Mouse (Mus musculus): ENCODE data around the gene Wdr38.

The Wdr38 gene

GRCm38 (mm10) chr2:38997386-38998374 is at the start of gene Wdr38:
Gene Wdr38, plus strand, starts transcription at chr2:38997476.
- DNase-seq, result peak; percentile 89 to 93

DNA sequence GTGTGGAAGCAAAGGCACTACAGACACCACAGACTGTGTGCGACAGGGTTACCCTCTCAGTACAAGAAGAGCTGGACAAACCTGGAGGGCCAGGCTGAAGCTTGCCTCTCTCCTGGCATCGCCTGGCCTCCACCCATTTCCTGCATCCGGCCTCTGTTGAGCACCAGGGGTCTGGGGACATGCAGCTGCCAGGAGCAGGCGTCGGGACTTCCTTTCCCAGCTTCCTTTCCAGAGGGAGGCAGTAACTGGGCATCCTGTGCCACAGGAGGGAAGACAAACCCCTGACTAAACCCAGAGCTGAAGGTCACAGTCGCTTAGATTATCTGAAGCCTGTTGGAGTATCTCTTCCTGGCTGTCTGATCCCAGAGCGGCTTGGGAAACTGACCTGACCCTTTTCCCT is 49.7 kb upstream of the Wdr38 start:
- DNase-seq, result no peak

DNA sequence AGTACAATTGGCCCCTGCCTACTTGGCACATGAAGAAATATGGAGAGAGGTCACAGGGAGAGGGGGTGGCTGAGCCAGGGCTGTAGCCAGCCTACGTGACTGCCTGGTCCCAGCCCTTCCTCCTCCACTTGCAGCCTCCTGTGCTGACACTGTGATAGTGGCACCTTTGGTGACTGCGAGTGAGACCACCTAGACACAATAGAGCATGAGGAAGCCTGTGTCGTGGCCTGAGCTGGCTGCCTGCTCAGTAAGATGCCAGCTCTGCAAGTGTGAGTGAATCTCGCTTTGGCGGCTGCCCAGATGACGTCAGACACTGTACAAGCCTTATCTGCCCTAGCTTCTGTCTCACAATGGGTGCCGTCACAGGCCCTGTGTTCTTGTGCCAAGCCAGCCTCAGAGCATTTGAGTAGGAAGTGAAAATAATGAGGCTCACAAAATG is 47.0 kb upstream of the Wdr38 start:
- DNase-seq, result peak; percentile 81 to 84

GRCm38 (mm10) chr2:38953152-38953883 is 44.0 kb upstream of the Wdr38 start:
- peak in 1 of 2 experiments; percentile 20 for DNase-seq

DNA sequence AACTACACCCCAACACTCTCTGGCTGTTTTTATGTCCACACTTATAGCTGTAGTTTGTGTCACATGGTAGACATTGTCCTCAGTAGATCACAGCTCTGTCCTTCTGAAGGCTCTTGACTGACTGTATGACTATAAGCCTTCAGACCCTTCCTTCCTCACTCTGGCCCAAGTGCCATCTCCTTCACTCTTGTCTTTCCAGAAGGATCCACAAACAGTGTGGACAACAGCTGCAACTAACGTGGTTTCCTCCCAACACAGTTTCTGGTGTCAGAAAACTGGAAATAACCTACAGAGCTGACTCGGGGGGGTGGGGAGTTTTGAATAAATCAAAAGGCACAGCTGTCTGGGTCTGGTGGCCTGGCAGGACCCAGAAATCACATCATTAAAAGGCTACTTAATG is 41.2 kb upstream of the Wdr38 start:
- DNase-seq, result no peak

- no peak for DNase-seq
These were observed 39.5 kb upstream of the Wdr38 start for GRCm38 (mm10) chr2:38957671-38958223.

DNA sequence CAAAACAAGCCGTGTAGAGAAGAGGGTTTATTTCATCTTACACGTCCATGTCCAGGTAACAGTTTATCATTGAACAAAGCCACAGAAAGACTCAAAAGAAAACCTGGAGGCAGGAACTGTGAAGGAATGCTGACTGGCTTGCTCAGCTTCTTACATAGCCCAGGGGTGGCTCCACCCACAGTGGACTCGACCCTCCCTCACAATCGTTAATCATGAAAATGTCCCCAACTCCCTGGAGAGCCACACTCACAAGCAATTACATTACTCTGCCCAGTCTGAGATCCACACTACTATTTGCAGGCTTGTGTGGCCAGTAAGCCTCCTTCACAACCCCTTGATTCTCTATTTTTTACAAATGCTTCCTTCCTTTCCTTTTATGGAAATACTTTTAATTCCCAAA is 33.1 kb upstream of the Wdr38 start:
- DNase-seq, result no peak

- no peak for DNase-seq
These were observed 27.6 kb upstream of the Wdr38 start for GRCm38 (mm10) chr2:38969650-38970049.

- DNase-seq, result no peak
These were observed 27.2 kb upstream of the Wdr38 start for GRCm38 (mm10) chr2:38970057-38970456.

- DNase-seq, result no peak
These were observed 24.1 kb upstream of the Wdr38 start for GRCm38 (mm10) chr2:38973223-38973622.

GRCm38 (mm10) chr2:38973701-38974100 is 23.6 kb upstream of the Wdr38 start:
- no peak for DNase-seq

DNA sequence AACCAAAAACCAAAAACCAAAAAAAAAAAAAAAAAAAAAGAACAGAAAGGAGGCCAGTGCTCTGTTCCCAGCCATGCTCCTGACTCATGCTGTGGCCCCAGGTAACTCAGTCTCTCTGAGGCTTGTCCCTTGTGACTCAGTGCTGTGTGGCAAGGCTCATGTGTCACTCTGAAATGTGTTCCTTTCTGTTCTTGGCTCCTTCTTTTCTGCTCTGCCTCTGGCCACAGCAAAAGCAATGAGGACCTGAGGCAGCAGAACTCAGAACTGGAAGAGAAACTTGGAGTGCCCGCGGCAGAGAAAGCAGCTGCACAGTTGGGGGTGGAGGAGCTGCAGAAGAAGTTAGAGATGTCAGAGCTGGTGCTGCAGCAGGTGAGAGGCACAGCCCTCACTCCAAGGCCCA is 23.1 kb upstream of the Wdr38 start:
- DNase-seq, result no peak

- no peak for DNase-seq
These were observed 22.1 kb upstream of the Wdr38 start for GRCm38 (mm10) chr2:38975181-38975580.

DNA sequence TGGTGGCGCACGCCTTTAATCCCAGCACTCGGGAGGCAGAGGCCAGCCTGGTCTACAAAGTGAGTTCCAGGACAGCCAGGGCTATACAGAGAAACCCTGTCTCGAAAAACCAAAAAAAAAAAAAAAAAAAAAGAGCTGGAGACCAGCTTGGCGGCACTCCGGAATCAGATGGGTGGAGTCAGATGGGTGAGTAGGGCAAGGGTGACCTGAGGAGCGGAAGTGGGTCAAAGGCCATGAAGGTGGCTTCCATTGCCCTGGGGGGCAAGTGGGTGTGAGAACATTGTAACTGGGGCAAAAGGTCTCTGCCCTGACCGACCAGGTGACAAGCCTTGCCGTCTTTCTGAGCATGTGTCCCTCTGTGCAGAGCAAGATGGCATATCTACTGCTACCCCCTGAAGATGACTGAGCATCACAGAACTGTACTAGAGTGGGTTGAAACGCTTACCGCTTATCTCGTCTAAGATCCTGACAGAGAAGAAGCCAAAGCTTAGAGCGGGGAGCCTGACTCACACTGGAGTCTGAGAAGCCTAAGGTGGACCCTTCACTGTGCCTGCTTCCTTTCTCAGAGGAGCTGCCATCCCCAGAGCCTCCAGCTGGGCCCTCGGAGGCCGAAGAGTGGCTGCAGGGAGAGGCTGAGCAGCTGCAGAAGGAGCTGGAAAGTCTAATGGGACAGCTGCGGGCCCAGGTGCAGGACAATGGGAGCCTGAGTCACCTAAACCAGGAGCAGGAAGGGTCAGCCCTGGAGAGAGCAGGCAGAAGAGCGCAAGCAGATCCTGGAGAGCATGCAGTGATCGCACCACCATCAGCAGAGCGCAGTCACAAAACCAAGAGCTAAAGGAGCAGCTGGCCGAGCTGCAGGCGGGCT is 21.1 kb upstream of the Wdr38 start:
- DNase-seq, result no peak

DNA sequence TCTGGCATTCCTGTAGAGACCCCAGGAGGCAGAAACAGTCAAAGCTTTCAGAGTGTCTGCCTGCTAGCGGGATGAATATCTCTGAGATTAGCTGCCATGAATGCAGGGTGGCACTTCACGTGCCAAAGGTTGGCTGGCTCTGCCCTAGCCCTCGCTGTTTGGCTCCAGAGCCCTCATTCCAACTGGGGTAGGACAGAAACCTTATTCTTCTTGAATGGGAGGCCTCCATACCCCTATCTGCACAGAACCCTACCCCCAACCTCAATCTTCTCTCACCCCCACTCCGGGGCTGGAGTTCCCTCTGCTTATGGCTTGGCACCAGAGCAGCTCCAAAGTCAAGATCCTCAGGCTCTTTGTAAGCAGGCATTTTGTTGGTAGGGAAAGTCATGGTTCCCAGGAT is 19.4 kb upstream of the Wdr38 start:
- DNase-seq, result no peak

GRCm38 (mm10) chr2:38983456-38983855 is 13.8 kb upstream of the Wdr38 start:
- no peak for DNase-seq

GRCm38 (mm10) chr2:38986580-38986979 is 10.7 kb upstream of the Wdr38 start:
- no peak for DNase-seq

DNA sequence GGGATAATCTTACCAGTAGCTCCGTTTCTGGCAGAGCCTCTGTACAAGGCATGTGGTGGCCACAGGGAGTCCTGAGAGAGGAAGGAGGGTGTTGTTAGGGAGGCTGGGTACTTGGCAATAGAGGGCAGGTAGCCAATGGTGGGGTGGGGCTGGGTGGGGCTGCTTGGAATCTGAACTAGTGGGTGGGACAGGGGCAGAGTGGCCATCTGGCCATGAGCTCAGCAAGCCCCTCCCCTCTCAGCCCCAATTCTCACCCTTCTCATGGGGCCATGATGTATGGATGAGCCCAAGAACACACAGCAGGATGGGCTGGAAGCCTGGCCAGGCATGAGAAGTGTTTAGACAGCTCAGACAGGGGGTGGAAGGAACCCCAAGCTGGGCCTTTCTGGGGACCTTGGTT is 9.9 kb upstream of the Wdr38 start:
- no peak for DNase-seq

DNA sequence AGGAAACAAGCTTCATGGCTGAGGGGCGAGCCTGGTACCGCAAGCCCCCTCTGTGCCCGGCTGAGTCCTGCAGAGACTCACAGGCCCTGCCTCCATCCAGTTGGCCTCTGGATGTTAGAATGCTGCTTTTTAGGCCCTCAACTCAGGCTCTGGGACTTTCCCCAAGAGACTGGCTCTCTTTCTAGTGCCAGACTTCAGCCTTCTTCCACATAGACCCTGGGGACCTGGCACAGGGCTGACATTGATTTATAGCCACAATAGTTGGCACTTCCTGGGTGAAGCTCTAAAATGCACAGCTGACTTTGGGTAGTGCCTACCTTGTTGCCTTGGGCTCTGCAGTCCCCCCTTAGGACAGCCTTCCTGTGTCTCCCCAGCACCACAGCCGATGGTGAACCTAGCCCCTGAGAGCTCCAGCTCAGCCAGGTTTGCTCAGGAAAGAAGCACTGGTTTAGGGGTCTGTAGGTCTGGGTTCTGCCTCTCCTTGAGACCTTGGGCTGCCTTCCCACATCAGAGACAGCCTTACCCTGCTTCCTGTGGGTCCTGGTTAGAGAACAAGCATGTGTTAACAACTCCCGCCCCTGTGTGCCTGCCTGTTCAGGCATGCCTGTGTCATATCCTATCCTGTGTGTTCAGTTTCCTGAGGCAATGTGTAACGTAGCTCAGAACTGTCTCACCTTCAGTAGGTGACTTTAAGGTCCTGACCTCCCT is 9.3 kb upstream of the Wdr38 start:
- no peak for DNase-seq

- DNase-seq, result no peak
These were observed 8.3 kb upstream of the Wdr38 start for GRCm38 (mm10) chr2:38988929-38989328.

GRCm38 (mm10) chr2:38992004-38992403 is 5.3 kb upstream of the Wdr38 start:
- no peak for DNase-seq

DNA sequence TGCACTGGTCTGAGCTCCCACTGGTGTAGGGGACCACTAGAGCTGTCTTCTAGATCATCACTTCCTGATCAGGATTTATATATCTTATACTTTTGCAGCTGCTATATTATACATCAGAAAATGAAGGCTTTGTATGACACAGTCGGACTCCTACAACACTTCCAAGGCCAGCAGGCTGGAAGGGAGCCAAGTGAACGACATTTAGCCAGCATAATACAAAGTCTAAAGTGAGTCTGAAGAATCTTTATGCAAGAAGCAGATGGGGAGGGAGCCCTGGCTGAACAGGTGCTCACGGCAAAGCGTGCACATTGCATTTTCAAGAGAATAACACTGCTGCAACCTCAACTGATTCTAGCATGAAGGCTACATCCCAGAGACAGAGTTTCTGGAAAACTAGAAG is 4.8 kb upstream of the Wdr38 start:
- DNase-seq, result no peak
